Mouse (Mus musculus) MN1 (cell line): ENCODE measurements at regions not wholly inside any gene's neighbourhood (a gene's known extent, or its start where the extent isn't known, plus 50 kb on each side); places are given as distances from the start of the nearest gene placed in this dataset.

Experiments used
- DNase-seq: peaks from one replicate; pipeline ENCODE4 v3.0.0-alpha.2; 2016; ENCODE audit warnings: low spot score

GRCm38 (mm10) chr4:124064601-124065000, 146.8 kb upstream of the 4930535I16Rik start:
- DNase-seq = no peak

- DNase-seq = no peak
These were observed 145.7 kb upstream of the 4930535I16Rik start for GRCm38 (mm10) chr4:124063269-124064100.

GRCm38 (mm10) chr4:124057607-124058006, 139.8 kb upstream of the 4930535I16Rik start:
- no peak for DNase-seq

GRCm38 (mm10) chr4:124054240-124054760, 136.5 kb upstream of the 4930535I16Rik start:
- DNase-seq = no peak

- no peak for DNase-seq
These were observed 135.7 kb upstream of the 4930535I16Rik start for GRCm38 (mm10) chr4:124053340-124054038.

GRCm38 (mm10) chr4:124052387-124052786, 134.6 kb upstream of the 4930535I16Rik start:
- DNase-seq = no peak

- DNase-seq = no peak
These were observed 130.6 kb upstream of the 4930535I16Rik start for GRCm38 (mm10) chr4:124048348-124048831.

GRCm38 (mm10) chr4:124047898-124048297, 130.1 kb upstream of the 4930535I16Rik start:
- DNase-seq = no peak

- DNase-seq = no peak
These were observed 118.7 kb upstream of the 4930535I16Rik start for GRCm38 (mm10) chr4:124036483-124036882.

GRCm38 (mm10) chr4:124035657-124036061, 117.8 kb upstream of the 4930535I16Rik start:
- no peak for DNase-seq

GRCm38 (mm10) chr4:124035192-124035591, 117.4 kb upstream of the 4930535I16Rik start:
- DNase-seq = no peak

- no peak for DNase-seq
These were observed 110.2 kb upstream of the 4930535I16Rik start for GRCm38 (mm10) chr4:124028061-124028460.

GRCm38 (mm10) chr4:124016401-124016800, 98.6 kb upstream of the 4930535I16Rik start:
- no peak for DNase-seq

- DNase-seq = no peak
These were observed 97.5 kb upstream of the 4930535I16Rik start for GRCm38 (mm10) chr4:124015323-124015722.

- DNase-seq = no peak
These were observed 94.6 kb upstream of the 4930535I16Rik start for GRCm38 (mm10) chr4:124012406-124012805.

- DNase-seq = no peak
These were observed 90.9 kb upstream of the 4930535I16Rik start for GRCm38 (mm10) chr4:124008725-124009124.

- DNase-seq = no peak
These were observed 87.9 kb upstream of the 4930535I16Rik start for GRCm38 (mm10) chr4:124005626-124006315.

GRCm38 (mm10) chr4:124002760-124003159, 84.9 kb upstream of the 4930535I16Rik start:
- DNase-seq = no peak

GRCm38 (mm10) chr4:124002105-124002504, 84.3 kb upstream of the 4930535I16Rik start:
- DNase-seq = no peak

GRCm38 (mm10) chr4:123995815-123996214, 78.0 kb upstream of the 4930535I16Rik start:
- no peak for DNase-seq

GRCm38 (mm10) chr4:123991223-123991622, 73.4 kb upstream of the 4930535I16Rik start:
- no peak for DNase-seq
